Mouse (Mus musculus): ENCODE data around the gene Gpr26.

GRCm38 (mm10) chr7:132026671-132027070 lies 60.4 kb downstream of the Gpr26 start:
- TF ChIP-seq TAL1 (IDR thresholded peaks at IDR 0.05; ENCODE audit: low read length): no peak
- no peak for TF ChIP-seq GATA1 (IDR thresholded peaks at IDR 0.05; ENCODE audit: low read length)
